Mouse (Mus musculus): ENCODE measurements around the gene 1810055G02Rik. TPM values are rescaled to one million over a fixed set of nuclear protein-coding genes. Genes with fewer than 3 reads are reported as not detected.

Gene 1810055G02Rik
- total and polyA plus RNA-seq, 3 experiments, result 5.6 to 9.5 (median 7.9) TPM

DNA sequence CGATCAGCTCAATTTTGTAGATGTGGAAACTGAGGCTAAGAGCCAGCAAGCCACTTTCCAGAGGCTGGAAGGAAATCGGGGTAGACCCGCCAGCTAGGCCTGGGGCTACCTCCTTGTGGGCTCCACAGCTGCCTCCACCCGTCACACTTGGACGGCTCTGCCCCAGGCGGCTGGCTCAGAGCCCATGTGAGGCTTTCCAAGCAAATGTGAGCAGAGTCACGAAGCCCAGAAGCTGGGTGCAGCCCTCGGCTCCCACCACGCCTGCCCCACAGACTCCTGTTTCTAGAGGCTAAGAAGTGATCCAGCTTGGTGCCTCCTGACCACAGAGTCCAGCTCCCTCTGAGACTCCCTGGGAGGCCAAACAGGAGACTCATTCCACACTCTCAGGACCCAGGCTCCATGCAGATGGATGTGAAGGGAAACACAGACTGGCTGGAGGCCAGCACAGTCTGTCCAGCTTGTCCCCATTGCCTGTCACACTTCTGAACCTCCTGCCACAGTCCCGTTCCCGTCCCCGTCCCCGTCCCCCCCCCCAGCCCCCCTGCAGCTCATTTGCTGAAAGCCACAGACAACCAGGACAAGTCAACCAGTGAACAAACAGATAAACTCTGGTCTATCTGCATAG lies 26.7 kb upstream of the 1810055G02Rik start:
- Histone ChIP-seq H3K9me3 (replicated peaks; ENCODE audit: low read length) (no peaks in the 10 kb centered on the region), H3K27me3 (replicated peaks) (peaks cover 20% of the 10 kb centered on the region), H3K9ac (ENCODE audit: insufficient read depth, low read depth) (no peak overlapping the region), H3K4me1 (ENCODE audit: control insufficient read depth in 1 of 2, insufficient read depth in 2 of 2) (peaks cover 0 to 5% of the 10 kb centered on the region in 2 experiments; a peak in 1 of 4 replicates), H3K79me2 (replicated peaks; ENCODE audit: control insufficient read depth, extremely low read depth, insufficient read depth, poor library complexity, severe bottlenecking) (no peaks in the 10 kb centered on the region), H3K36me3 (replicated peaks in 1 of 2; ENCODE audit: control insufficient read depth in 1 of 2, insufficient read depth in 1 of 2, low read length in 1 of 2) (no peaks in the 10 kb centered on the region), H3K27ac (ENCODE audit: insufficient read depth, low read depth) (no peak overlapping the region), H3K4me2 (ENCODE audit: insufficient read depth, low read depth, poor library complexity, severe bottlenecking) (no peak overlapping the region), H3K4me3 (replicated peaks in 1 of 3; ENCODE audit: low read depth in 2 of 3, low read length in 2 of 3, poor library complexity in 1 of 3) (no peak overlapping the region)
- dilution Hi-C loops (cut with MboI; ENCODE audit: extremely low pct_ligation_motif_present, extremely low pct_unique_long_range_greater_than_20kb, low sequenced_read_pairs), result no loop called here
- no peak for DNase-seq (ENCODE audit: extremely low read depth)
- TF ChIP-seq SMC3 (IDR thresholded peaks at IDR 0.05; ENCODE audit: low read depth, low read length) (no peak), MAX (IDR thresholded peaks at IDR 0.05; ENCODE audit: low read length) (no peak), ZKSCAN1 (IDR thresholded peaks at IDR 0.05; ENCODE audit: borderline replicate concordance, low read depth, low read length) (no peak), CTCF (conservative IDR thresholded peaks at IDR 0.05 in 1 of 2, IDR thresholded peaks at IDR 0.05 in 1 of 2; ENCODE audit: low read depth in 2 of 2, low read length in 2 of 2) (no peak)
- in situ Hi-C loops (cut with MboI; ENCODE audit: low pct_ligation_motif_present, low pct_unique_long_range_greater_than_20kb, low sequenced_read_pairs), result no loop called here

GRCm38 (mm10) chr19:3684414-3684813 lies 23.7 kb upstream of the 1810055G02Rik start:
- Histone ChIP-seq H3K4me3 (replicated peaks in 1 of 3; ENCODE audit: low read depth in 2 of 3, low read length in 2 of 3, poor library complexity in 1 of 3) (no peak overlapping the region), H3K79me2 (replicated peaks; ENCODE audit: control insufficient read depth, extremely low read depth, insufficient read depth, poor library complexity, severe bottlenecking) (no peaks in the 10 kb centered on the region), H3K27ac (ENCODE audit: insufficient read depth, low read depth) (no peak overlapping the region), H3K36me3 (replicated peaks in 1 of 2; ENCODE audit: control insufficient read depth in 1 of 2, insufficient read depth in 1 of 2, low read length in 1 of 2) (no peaks in the 10 kb centered on the region), H3K4me1 (ENCODE audit: control insufficient read depth in 1 of 2, insufficient read depth in 2 of 2) (peaks cover 0 to 5% of the 10 kb centered on the region in 2 experiments; a peak in 1 of 4 replicates), H3K9ac (ENCODE audit: insufficient read depth, low read depth) (no peak overlapping the region), H3K27me3 (replicated peaks) (peaks cover 30% of the 10 kb centered on the region), H3K9me3 (replicated peaks; ENCODE audit: low read length) (no peaks in the 10 kb centered on the region), H3K4me2 (ENCODE audit: insufficient read depth, low read depth, poor library complexity, severe bottlenecking) (no peak overlapping the region)
- in situ Hi-C loops (cut with MboI; ENCODE audit: low pct_ligation_motif_present, low pct_unique_long_range_greater_than_20kb, low sequenced_read_pairs), result no loop called here
- dilution Hi-C loops (cut with MboI; ENCODE audit: extremely low pct_ligation_motif_present, extremely low pct_unique_long_range_greater_than_20kb, low sequenced_read_pairs), result no loop called here
- DNase-seq (ENCODE audit: extremely low read depth), result no peak
- no peak for TF ChIP-seq SIN3A (IDR thresholded peaks at IDR 0.05; ENCODE audit: low read length)
- TF ChIP-seq MAX (IDR thresholded peaks at IDR 0.05; ENCODE audit: low read length), result no peak
- no peak for TF ChIP-seq MYC (IDR thresholded peaks at IDR 0.05; ENCODE audit: low read depth, low read length)

DNA sequence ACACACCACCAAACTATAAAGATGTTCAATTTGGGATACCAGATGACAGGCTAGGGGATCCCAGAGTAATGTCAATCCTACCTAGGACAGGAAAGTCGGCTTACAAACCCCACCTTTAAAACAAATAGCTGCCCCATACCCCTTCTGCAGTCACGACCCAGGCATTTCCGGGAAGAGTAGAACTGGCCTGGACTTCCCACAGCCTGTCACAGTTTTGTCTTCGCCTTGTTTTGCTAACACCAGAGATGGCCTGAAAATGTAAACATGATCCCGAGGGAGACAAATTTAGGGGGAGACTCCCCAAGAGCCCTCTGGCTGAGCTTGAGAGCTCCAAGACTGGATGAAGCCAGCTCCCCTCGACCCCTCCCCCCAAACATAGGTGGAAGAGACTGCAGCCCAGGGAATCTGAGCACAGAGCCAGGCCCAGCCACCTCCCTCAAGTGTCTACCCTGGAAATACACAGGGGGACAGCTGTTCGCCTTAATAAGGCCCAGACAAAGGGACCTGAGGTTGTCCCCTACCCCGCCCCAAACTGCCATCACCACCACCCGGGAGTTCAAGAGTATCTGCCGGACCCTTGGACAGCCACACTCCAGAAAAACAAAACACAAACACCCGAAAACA lies 23.0 kb upstream of the 1810055G02Rik start:
- no peak for TF ChIP-seq POLR2AphosphoS2 (IDR thresholded peaks at IDR 0.05; ENCODE audit: low read depth, low read length)
- TF ChIP-seq GABPA (IDR thresholded peaks at IDR 0.05; ENCODE audit: insufficient replicate concordance, low read depth, low read length), result no peak
- TF ChIP-seq TBP (conservative IDR thresholded peaks at IDR 0.05; ENCODE audit: low read depth, low read length), result no peak
- TF ChIP-seq BHLHE40 (IDR thresholded peaks at IDR 0.05; ENCODE audit: low read depth, low read length), result no peak
- no peak for TF ChIP-seq NELFE (IDR thresholded peaks at IDR 0.05; ENCODE audit: low read depth, low read length)
- TF ChIP-seq RCOR1 (conservative IDR thresholded peaks at IDR 0.05; ENCODE audit: low read depth, low read length), result no peak
- TF ChIP-seq HCFC1 (IDR thresholded peaks at IDR 0.05; ENCODE audit: low read depth, low read length), result no peak
- no peak for TF ChIP-seq USF2 (conservative IDR thresholded peaks at IDR 0.05; ENCODE audit: low read depth, low read length)
- no peak for TF ChIP-seq MAFK (IDR thresholded peaks at IDR 0.05; ENCODE audit: insufficient replicate concordance, low read length)
- TF ChIP-seq CTCF (conservative IDR thresholded peaks at IDR 0.05 in 1 of 2, IDR thresholded peaks at IDR 0.05 in 1 of 2; ENCODE audit: low read depth in 2 of 2, low read length in 2 of 2), result no peak
- dilution Hi-C loops (cut with MboI; ENCODE audit: extremely low pct_ligation_motif_present, extremely low pct_unique_long_range_greater_than_20kb, low sequenced_read_pairs), result no loop called here
- Histone ChIP-seq H3K4me2 (ENCODE audit: insufficient read depth, low read depth, poor library complexity, severe bottlenecking) (no peak overlapping the region), H3K9ac (ENCODE audit: insufficient read depth, low read depth) (no peak overlapping the region), H3K27ac (ENCODE audit: insufficient read depth, low read depth) (no peak overlapping the region), H3K36me3 (replicated peaks in 1 of 2; ENCODE audit: control insufficient read depth in 1 of 2, insufficient read depth in 1 of 2, low read length in 1 of 2) (no peaks in the 10 kb centered on the region), H3K4me1 (ENCODE audit: control insufficient read depth in 1 of 2, insufficient read depth in 2 of 2) (peaks cover 0 to 5% of the 10 kb centered on the region in 2 experiments; a peak in 1 of 4 replicates), H3K9me3 (replicated peaks; ENCODE audit: low read length) (peaks cover 4% of the 10 kb centered on the region), H3K27me3 (replicated peaks) (peaks cover 30% of the 10 kb centered on the region), H3K79me2 (replicated peaks; ENCODE audit: control insufficient read depth, extremely low read depth, insufficient read depth, poor library complexity, severe bottlenecking) (no peaks in the 10 kb centered on the region), H3K4me3 (replicated peaks in 1 of 3; ENCODE audit: low read depth in 2 of 3, low read length in 2 of 3, poor library complexity in 1 of 3) (no peak overlapping the region)
- DNase-seq (ENCODE audit: extremely low read depth), result no peak
- in situ Hi-C loops (cut with MboI; ENCODE audit: low pct_ligation_motif_present, low pct_unique_long_range_greater_than_20kb, low sequenced_read_pairs), result no loop called here

All from CH12.LX (cell line).